Mouse (Mus musculus) regulatory T cell (primary cell): ENCODE results near the gene Gm5105.

Experiments
- in situ Hi-C: fragments of 300-600 bp; cut with MboI, MseI; formaldehyde crosslinking; loops from one replicate; pipeline ENCODE4 v1.15.1; 2025; ENCODE audit warnings: high pct_unique_total_duplicates

Gm5105 gene

DNA sequence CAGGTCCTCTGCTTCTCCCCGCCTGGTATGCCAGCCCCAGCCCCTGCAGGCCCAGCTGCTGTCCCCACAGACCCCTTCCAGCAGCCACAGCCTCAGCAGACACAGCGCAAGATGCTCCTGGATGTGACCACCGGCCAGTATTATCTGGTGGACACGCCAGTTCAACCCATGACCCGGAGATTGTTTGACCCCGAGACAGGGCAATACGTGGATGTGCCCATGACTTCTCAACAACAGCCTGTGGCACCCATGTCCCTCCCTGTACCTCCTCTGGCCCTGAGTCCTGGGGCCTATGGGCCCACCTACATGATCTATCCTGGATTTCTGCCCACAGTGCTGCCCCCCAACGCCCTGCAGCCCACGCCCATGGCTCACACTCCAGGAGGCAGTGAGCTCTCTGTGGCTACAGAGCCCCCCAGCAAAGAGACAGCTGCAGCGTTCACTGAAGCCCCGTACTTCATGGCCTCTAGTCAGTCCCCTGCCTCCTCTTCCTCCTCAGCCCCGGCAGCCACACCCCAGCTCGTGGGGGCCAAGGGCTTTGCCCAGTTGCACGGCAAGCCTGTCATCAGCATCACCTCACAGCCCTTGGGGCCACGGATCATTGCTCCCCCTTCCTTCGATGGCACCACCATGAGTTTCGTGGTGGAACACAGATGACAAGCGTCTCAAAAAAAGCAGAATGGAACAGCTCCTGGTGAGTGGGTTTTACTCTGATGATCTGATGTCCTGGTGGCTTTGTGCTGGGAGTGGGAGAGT, 2.7 kb upstream of the Gm5105 start:
- in situ Hi-C loops: no loop called here

GRCm38 (mm10) chr3:138068103-138068502, 915 bp upstream of the Gm5105 start:
- in situ Hi-C loops: no loop called here

GRCm38 (mm10) chr3:138066348-138066856, 786 bp downstream of the Gm5105 start:
- in situ Hi-C loops: no loop called here

DNA sequence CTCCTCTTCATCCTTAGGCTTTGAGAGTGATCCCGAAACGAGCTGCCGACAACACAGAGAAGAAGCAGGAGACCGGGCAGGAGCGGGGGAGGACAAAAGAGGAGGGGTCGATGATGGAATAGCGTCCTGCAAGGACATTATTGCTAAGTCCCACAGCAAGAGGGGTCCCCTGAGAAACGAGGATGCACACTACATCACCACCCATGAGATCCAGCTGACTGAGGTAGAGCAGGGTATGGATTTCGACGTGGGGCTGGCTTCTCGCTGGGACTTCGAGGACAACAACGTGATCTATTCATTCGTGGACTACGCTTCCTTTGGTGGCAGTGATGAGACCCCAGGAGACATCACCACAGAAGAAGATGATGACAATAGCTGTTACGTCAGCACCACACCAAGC, 1.3 kb downstream of the Gm5105 start:
- in situ Hi-C loops: no loop called here

GRCm38 (mm10) chr3:138064732-138065645, 2.2 kb downstream of the Gm5105 start, which contains the start of gene 1110002E22Rik:
TSS of gene 1110002E22Rik (plus strand) at chr3:138065052.
- in situ Hi-C loops: no loop called here

- in situ Hi-C loops: no loop called here
Measured at GRCm38 (mm10) chr3:138063731-138064329, 3.4 kb downstream of the Gm5105 start.

- in situ Hi-C loops: no loop called here
Measured at GRCm38 (mm10) chr3:138062673-138063072, 4.5 kb downstream of the Gm5105 start.

DNA sequence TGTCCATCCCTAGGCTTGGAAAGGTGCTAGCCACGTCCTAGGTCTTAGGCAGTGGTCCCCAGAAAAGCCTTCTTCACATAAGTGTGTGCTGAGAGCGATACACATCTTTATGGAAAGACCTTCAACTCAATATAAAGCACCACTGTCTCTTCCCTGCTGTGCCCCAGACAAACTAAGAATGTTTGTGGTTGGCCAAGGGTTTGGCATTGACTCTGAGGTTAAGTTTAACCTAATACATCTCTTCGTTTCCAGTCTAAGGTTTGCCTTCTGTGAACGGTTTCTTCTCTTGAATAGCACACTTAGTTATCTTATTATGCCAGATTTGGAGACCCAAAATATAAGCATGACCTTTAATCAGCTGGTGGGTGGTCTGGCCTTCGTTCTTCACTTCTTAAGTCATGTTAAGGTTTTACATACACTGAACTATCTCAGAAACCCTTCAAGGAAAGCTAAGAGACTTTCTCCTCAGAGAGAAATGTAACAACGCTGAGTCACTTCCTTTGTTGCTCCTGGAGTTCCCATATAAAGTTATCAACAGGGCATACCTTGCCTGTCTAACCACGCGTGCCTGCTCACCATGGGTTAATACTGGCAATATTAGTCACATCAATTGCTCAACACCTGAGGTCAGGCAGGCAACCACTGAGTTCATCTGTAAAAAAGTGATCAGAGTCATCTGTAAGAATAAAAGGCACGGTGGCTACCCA, 5.8 kb downstream of the Gm5105 start:
- in situ Hi-C loops: no loop called here

DNA sequence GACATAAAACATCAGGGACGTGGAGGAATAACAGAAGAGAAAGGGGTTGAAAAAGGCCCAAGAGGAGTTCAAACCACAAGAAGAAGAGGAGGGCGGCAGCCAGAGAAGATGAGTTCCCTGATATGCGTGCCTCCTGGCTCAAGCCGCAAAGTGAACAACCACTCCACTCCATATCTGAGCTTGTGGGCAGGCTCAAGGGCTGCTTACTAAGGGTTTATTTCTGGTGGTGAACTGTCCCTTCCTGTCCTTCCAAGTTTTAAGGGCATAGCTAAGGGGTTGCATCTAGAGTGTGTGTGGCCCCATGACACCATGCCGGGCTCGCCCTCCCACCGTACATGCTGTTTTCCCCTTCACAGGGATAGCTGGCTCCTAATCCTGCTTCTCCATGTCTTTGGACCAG, 6.8 kb downstream of the Gm5105 start:
- in situ Hi-C loops: no loop called here

DNA sequence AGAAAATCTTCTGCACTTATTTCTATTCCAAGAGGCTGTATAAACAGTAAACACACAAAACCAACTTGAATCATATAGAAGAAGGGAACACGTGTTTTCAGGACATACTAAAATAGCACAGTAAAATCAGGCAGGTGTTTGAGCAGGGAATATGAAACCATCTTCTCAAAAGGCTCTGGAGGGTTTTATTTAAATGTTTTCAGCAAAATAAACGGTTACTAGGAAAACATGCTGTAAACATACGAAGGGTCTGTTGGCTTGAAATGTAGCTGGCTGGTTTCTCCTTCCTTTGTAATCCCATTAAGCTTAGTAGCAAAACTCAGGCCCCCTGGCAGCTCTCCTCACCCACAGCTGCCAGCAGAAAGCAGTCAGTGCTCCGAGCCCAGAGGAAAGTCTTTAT, 9.0 kb downstream of the Gm5105 start:
- in situ Hi-C loops: no loop called here

- in situ Hi-C loops: no loop called here
Measured at GRCm38 (mm10) chr3:138056976-138057375, 10.2 kb downstream of the Gm5105 start.

- in situ Hi-C loops: no loop called here
Measured at GRCm38 (mm10) chr3:138053969-138054368, 13.2 kb downstream of the Gm5105 start.

DNA sequence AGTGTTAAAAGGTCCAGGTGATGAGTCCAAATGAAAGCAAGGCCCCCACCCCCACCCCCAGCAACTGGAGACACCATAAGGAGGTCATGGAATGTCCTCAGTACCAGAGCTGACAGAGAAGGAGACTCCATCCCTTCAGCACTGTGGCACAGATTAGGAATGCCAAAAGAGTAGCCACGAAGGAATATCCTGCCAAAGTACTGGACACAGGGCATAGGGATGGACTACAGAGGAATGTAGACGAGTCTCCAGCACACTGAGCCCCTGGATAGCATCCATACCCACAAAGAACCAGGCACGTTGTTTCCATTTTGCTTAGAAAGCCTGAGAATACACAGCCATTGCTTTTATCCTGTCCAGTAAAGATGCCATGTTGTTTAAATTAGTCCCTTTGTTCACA, 15.8 kb downstream of the Gm5105 start:
- in situ Hi-C loops: no loop called here

GRCm38 (mm10) chr3:138050772-138051171, 16.4 kb downstream of the Gm5105 start:
- in situ Hi-C loops: no loop called here

- in situ Hi-C loops: no loop called here
Measured at GRCm38 (mm10) chr3:138049555-138049954, 17.6 kb downstream of the Gm5105 start.

- in situ Hi-C loops: no loop called here
Measured at GRCm38 (mm10) chr3:138043316-138043715, 23.9 kb downstream of the Gm5105 start.

- in situ Hi-C loops: no loop called here
Measured at GRCm38 (mm10) chr3:138041591-138042301, 25.4 kb downstream of the Gm5105 start.

DNA sequence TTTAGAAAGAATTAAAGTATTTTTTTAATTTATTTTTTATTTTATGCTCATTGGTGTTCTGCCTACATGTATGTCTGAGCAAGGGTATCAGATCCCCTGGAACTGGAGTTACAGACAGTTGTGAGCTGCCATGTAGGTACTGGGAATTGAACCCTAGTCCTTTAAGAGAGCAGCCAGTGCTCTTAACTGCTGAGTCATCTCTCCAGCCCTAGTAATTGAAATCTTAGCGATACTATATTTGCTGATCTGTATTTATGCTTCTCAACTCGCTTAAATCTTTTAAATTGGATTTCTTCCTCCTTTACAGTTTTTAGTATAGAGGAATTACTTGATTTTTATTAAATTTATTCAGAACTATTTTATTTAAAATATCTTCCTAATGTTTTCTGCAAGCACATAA, 26.2 kb downstream of the Gm5105 start:
- in situ Hi-C loops: no loop called here

- in situ Hi-C loops: loop anchor here (10.0 kb wide), 1 partner anchor 589 kb away; no protein-coding TSS in a partner anchor
Measured at GRCm38 (mm10) chr3:138033986-138034385, 33.2 kb downstream of the Gm5105 start.

- in situ Hi-C loops: loop anchor here (10.0 kb wide), 1 partner anchor 586 kb away; no protein-coding TSS in a partner anchor
Measured at GRCm38 (mm10) chr3:138030563-138030962, 36.6 kb downstream of the Gm5105 start.

GRCm38 (mm10) chr3:138029351-138029750, 37.8 kb downstream of the Gm5105 start:
- in situ Hi-C loops: no loop called here
